Mouse (Mus musculus): Measurements from ENCODE around the gene Eif1ad. TPM values are rescaled to one million over a fixed set of nuclear protein-coding genes. Genes with fewer than 3 reads are reported as not detected.

The Eif1ad gene
- total RNA-seq, 2 experiments from 2014 or later: 33.6 to 37.8 TPM

GRCm38 (mm10) chr19:5418750-5419466 lies 52.4 kb downstream of the Eif1ad start:
- DNase-seq: no peak

GRCm38 (mm10) chr19:5419630-5420029 lies 53.1 kb downstream of the Eif1ad start:
- DNase-seq: no peak

GRCm38 (mm10) chr19:5420579-5420978 lies 54.0 kb downstream of the Eif1ad start:
- DNase-seq: no peak

Other genes starting within 250 kb of the Eif1ad start
- gene Klc2, start 248.2 kb upstream of the Eif1ad start, total RNA-seq (2021): 10 to 100 TPM; 28.0 to 40.2 TPM
- 10 to 100 TPM; 23.3 to 28.7 TPM for gene Pacs1, start 93.6 kb upstream of the Eif1ad start, total RNA-seq (2021)
- 100 to 1,000 TPM; 149 to 167 TPM for gene Sf3b2, start 71.3 kb upstream of the Eif1ad start, total RNA-seq (2021)
- under 1 TPM; 0.27 to 0.51 TPM for gene Gal3st3, start 68.4 kb upstream of the Eif1ad start, total RNA-seq (2021)
- not detected for gene Catsper1, start 31.0 kb upstream of the Eif1ad start, total RNA-seq (2021)
- gene Cst6, start 17.2 kb upstream of the Eif1ad start, total RNA-seq (2021): 1 to 10 TPM; 1.4 to 2.4 TPM
- gene Banf1, start 427 bp downstream of the Eif1ad start, total RNA-seq (2021): 100 to 1,000 TPM; 165 to 169 TPM
- gene Sart1, start 22.0 kb downstream of the Eif1ad start, total RNA-seq (2021): 10 to 100 TPM; 63.6 to 65.1 TPM
- gene Tsga10ip, start 35.8 kb downstream of the Eif1ad start, total RNA-seq (2021): not detected
- gene Drap1, start 58.2 kb downstream of the Eif1ad start, total RNA-seq (2021): 100 to 1,000 TPM; 246 to 264 TPM
- gene AI837181, start 58.4 kb downstream of the Eif1ad start, total RNA-seq (2021): 10 to 100 TPM; 42.5 to 43.8 TPM
- gene Fosl1, start 80.8 kb downstream of the Eif1ad start, total RNA-seq (2021): under 1 TPM in 1 of 2 experiments, not detected in 1; 0.18 TPM
- gene Ccdc85b, start 91.2 kb downstream of the Eif1ad start, total RNA-seq (2021): 10 to 100 TPM in 1 of 2 experiments, 1 to 10 TPM in 1; 9.4 to 11.5 TPM
- gene Fibp, start 93.9 kb downstream of the Eif1ad start, total RNA-seq (2021): 10 to 100 TPM; 74.9 to 99.3 TPM
- gene Ctsw, start 101.8 kb downstream of the Eif1ad start, total RNA-seq (2021): 1 to 10 TPM; 1.4 to 1.8 TPM
- gene Efemp2, start 107.2 kb downstream of the Eif1ad start, total RNA-seq (2021): 10 to 100 TPM; 48.8 to 50.9 TPM
- 10 to 100 TPM; 25.2 to 27.4 TPM for gene Mus81, start 121.7 kb downstream of the Eif1ad start, total RNA-seq (2021)
- gene Cfl1, start 123.7 kb downstream of the Eif1ad start, total RNA-seq (2021): 100 to 1,000 TPM; 651 to 659 TPM
- gene 1700020D05Rik, start 137.0 kb downstream of the Eif1ad start, total RNA-seq (2021): 1 to 10 TPM; 1.2 to 2.7 TPM
- gene Snx32, start 143.8 kb downstream of the Eif1ad start, total RNA-seq (2021): 10 to 100 TPM in 1 of 2 experiments, 1 to 10 TPM in 1; 8.0 to 12.3 TPM
- not detected for gene Ovol1, start 193.9 kb downstream of the Eif1ad start, total RNA-seq (2021)
- gene Ap5b1, start 201.3 kb downstream of the Eif1ad start, total RNA-seq (2021): 1 to 10 TPM; 6.3 to 7.3 TPM
- gene Rnaseh2c, start 235.1 kb downstream of the Eif1ad start, total RNA-seq (2021): 100 to 1,000 TPM in 1 of 2 experiments, 10 to 100 TPM in 1; 98.8 to 108 TPM
- 10 to 100 TPM; 49.9 to 52.2 TPM for gene Kat5, start 243.5 kb downstream of the Eif1ad start, total RNA-seq (2021)

Measured in adrenal gland, postnatal 10 days (tissue).